Mouse (Mus musculus) ovary, adult 2 months (tissue): ENCODE results near the gene Fam187b. TPM values are rescaled to one million over a fixed set of nuclear protein-coding genes. Genes with fewer than 3 reads are reported as not detected.

Experiments
- polyA plus RNA-seq: library from polyadenylated mRNA; depleted of rRNA; stranded (reverse); fragments of >200 nt; gene quantifications from 2 replicates; pipeline ENCODE4 v1.2.3, GENCODE M21; 2012; rRNA removed

Gene Fam187b
- polyA plus RNA-seq: 3.3 and 3.7 TPM in 2 replicates

DNA sequence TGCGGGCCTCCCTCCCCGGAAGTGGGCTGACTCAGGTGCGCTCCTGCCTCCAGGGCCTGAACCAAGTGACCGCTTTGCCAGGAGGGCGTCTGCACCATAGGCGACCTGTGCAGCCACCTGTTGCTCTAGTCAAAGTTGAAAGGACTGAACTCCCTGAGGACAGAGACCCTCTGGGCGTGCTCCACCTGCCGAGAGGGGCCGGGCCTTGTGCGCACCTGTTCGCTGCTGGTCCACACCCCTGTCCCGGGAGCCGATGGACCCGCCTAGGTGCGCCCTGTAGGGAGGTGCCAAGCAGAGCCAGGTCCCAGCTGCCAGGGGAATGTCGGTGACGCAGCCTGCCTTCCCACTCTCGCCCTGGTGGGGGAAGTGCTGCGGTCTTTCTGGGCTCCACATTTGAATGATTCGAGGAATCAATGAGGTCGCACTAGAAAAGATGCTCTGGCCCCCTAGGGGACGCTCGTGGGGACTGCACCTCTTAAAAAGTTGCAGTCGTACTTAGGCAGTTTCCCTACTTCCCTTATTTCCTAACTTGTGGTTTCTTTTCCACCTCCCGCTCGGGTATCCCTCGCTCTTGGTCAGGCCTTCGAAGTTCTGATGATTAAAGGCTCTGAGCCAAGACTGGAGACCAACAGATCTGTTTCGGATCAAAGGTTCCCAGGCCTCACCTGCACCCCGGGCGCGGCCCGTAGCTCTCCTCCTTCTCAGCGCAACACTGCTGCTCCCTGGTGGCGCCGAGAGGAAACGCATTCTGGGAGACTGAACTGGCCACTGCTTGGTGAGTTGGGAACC, at the start of gene Fam187b:
Gene Fam187b (plus strand): TSS at position 290 of the 789 bp plus-strand sequence.

DNA sequence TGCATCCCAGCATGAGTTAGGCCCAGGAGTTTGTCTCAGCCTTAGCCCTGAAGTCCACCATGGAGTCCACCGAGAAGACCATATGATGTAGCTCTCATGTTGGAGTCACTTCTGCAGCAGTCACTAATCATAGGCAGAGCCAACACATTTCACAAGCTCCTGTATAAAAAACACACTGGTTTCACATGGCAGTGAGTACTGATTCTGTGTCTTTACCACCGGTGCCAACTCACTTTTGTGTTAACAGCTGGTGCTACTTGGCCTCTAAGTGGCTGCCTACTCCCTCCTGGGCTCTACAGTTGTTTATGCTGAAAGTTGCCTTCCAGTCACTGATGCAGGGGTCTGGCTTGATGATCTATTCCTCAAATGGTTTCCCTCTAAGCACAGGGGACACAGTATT, 49.0 kb upstream of the Fam187b start, which contains the start of gene Hamp2:
Gene Hamp2 (minus strand): TSS at position 101 of the 400 bp plus-strand sequence.

DNA sequence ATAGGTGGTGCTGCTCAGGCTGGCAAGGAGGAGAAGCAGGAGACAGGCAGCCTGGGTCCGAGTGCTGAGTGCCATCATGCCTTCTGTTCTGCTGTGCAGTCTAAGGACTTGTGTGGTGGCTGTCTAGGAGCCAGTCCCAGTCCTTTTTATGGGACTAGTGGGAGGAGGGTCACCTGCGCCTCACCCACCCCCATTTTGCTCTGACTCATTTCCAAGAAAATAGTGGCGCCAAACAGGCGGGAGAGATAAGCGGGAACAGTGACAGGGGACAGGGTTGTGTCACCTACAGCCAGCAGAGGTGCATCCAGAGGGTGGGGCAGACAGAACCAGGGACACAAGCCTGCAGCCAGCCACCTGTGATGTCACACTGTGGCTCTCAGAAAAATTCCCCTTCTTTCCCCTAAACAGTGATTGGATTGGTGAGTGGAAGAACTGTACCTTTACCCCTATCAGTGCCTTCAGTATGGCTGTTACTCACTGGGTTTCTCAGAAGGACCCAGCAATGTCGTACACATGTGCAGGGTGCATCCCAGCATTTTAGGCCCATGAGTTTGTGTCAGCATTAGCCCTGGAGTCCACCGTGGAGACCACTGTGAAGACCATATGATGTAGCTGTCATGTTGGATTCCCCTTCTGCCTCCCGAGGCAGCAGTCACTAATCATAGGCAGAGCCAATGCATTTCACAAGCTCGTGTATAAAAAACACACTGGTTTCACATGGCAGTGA, 29.5 kb upstream of the Fam187b start, which contains the start of gene Hamp:
Gene Hamp (minus strand): TSS at position 124 of the 727 bp plus-strand sequence.

DNA sequence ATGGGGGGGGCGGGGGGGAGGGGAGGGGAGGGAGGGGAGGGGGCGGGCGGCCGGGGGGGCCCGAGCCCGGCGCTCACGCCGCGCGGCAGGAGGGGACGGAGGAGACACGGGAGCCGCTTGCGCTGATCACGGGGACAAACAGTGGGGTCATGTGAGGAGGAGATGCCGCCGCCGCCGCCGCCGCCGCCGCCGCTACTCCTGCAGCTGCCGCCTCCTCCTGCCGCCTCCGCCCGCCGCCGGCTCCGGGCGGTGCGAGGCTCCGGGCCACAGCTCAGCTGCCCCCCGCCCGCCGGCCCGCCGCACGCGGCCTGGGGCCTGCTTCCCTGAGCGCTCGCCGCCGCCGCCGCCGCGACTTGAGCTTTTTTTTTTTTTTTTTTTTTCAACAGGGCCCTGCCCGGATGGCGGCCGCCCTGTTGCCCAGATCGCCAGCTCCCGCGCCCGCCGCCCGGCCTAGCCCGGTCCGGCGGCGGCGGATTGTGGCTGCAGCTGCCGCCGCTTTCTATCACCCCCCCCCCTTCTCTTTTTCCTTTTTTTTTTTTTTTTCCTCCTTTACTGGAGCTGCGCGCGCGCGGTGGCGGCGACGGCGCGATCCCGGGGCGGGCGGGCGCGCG, 16.7 kb upstream of the Fam187b start, which contains the start of gene Usf2:
Gene Usf2 (minus strand): TSS at position 48 of the 611 bp plus-strand sequence.

DNA sequence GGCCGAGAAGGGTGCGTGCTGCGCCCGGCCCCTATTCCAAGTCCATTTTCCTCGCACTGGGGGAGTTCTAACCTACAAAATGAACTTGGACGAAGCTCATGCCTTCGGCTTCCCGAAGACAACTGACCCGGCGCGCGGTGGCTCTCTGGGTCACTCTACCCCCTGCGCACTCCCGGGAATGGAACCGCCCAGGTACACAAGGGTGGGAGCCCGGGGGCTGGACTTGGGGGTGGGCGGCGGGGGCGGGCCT, 414 bp upstream of the Fam187b start, which contains the start of gene Lsr:
Gene Lsr (minus strand): TSS at position 214 of the 250 bp plus-strand sequence.

Other genes starting within 250 kb of the Fam187b start
- 293 and 358 TPM in 2 replicates for gene Tmem147, start 244.2 kb upstream of the Fam187b start, polyA plus RNA-seq
- not detected in 2 replicates for gene Gapdhs, start 230.1 kb upstream of the Fam187b start, polyA plus RNA-seq
- 7.5 and 9.7 TPM in 2 replicates for gene Sbsn, start 222.3 kb upstream of the Fam187b start, polyA plus RNA-seq
- gene Dmkn, start 210.0 kb upstream of the Fam187b start, polyA plus RNA-seq: 36.0 and 40.0 TPM in 2 replicates
- gene Krtdap, start 185.9 kb upstream of the Fam187b start, polyA plus RNA-seq: not detected in 2 replicates
- 5.7 and 6.9 TPM in 2 replicates for gene Ffar2, start 150.0 kb upstream of the Fam187b start, polyA plus RNA-seq
- not detected in 2 replicates for gene Ffar3, start 117.6 kb upstream of the Fam187b start, polyA plus RNA-seq
- gene Ffar1, start 112.2 kb upstream of the Fam187b start, polyA plus RNA-seq: 0.02 and 0.07 TPM in 2 replicates
- gene Cd22, start 93.4 kb upstream of the Fam187b start, polyA plus RNA-seq: 1.4 and 1.6 TPM in 2 replicates
- 0.99 and 1.1 TPM in 2 replicates for gene Mag, start 58.9 kb upstream of the Fam187b start, polyA plus RNA-seq
- 3.6 and 6.3 TPM in 2 replicates for gene Hamp2, start 49.1 kb upstream of the Fam187b start, polyA plus RNA-seq
- gene Hamp, start 29.8 kb upstream of the Fam187b start, polyA plus RNA-seq: 2.3 and 5.6 TPM in 2 replicates
- gene Usf2, start 17.0 kb upstream of the Fam187b start, polyA plus RNA-seq: 245 and 388 TPM in 2 replicates
- gene Lsr, start 326 bp upstream of the Fam187b start, polyA plus RNA-seq: 139 and 178 TPM in 2 replicates
- gene Fxyd5, start 68.7 kb downstream of the Fam187b start, polyA plus RNA-seq: 45.3 and 62.0 TPM in 2 replicates
- 10.8 and 13.2 TPM in 2 replicates for gene Fxyd7, start 77.7 kb downstream of the Fam187b start, polyA plus RNA-seq
- gene Fxyd1, start 83.4 kb downstream of the Fam187b start, polyA plus RNA-seq: 373 and 445 TPM in 2 replicates
- gene Lgi4, start 85.6 kb downstream of the Fam187b start, polyA plus RNA-seq: 5.8 and 6.0 TPM in 2 replicates
- 28.6 and 41.3 TPM in 2 replicates for gene Fxyd3, start 102.9 kb downstream of the Fam187b start, polyA plus RNA-seq
- gene Hpn, start 141.5 kb downstream of the Fam187b start, polyA plus RNA-seq: 17.8 and 20.1 TPM in 2 replicates
- gene Scn1b, start 153.2 kb downstream of the Fam187b start, polyA plus RNA-seq: 41.7 and 53.9 TPM in 2 replicates
- gene Gramd1a, start 182.1 kb downstream of the Fam187b start, polyA plus RNA-seq: 237 and 249 TPM in 2 replicates